Mouse (Mus musculus) lung, embryonic 16.5 days (tissue): Measurements from ENCODE around the gene Wwp2. TPM values are rescaled to one million over a fixed set of nuclear protein-coding genes. Genes with fewer than 3 reads are reported as not detected.
A peak's percentile ranks its signal among the peaks of the same experiment; 100 is the strongest.

ENCODE experiments used
- ATAC-seq: fragments of 200-750 bp; cut with Nextera tagmentation; 2 replicates; pipeline ENCODE4 v1.8.0; 2017; ENCODE audit warnings: low read depth, mild to moderate bottlenecking, moderate library complexity
- H3K27ac ChIP-seq: fragments of 300-500 bp; sonication (generic); 2 replicates; pipeline ENCODE4 v1.5.1; 2014; ENCODE audit warnings: mild to moderate bottlenecking, control low read depth, low read length
- H3K27me3 ChIP-seq: fragments of 300-500 bp; sonication (generic); 2 replicates; pipeline ENCODE4 v1.6.1; 2014; ENCODE audit warnings: low read depth, low read length, mixed read lengths; ENCODE audit not compliant: control insufficient read depth, insufficient read depth
- H3K36me3 ChIP-seq: fragments of 300-500 bp; sonication (generic); 2 replicates; pipeline ENCODE4 v1.6.1; 2014; ENCODE audit warnings: low read length; ENCODE audit not compliant: control insufficient read depth, insufficient read depth
- H3K4me1 ChIP-seq: fragments of 300-500 bp; sonication (generic); replicated peaks from 2 replicates; pipeline ENCODE4 v1.6.1; 2014; ENCODE audit warnings: low read length, mixed read lengths; ENCODE audit not compliant: control insufficient read depth, insufficient read depth
- H3K4me2 ChIP-seq: fragments of 300-500 bp; sonication (generic); 2 replicates; pipeline ENCODE4 v1.6.1; 2014; ENCODE audit warnings: low read depth, low read length, control low read depth
- H3K4me3 ChIP-seq: fragments of 300-500 bp; sonication (generic); 2 replicates; pipeline ENCODE4 v1.5.1; 2014; ENCODE audit warnings: mild to moderate bottlenecking, low read length, control low read depth
- H3K9ac ChIP-seq: fragments of 300-500 bp; sonication (generic); 2 replicates; pipeline ENCODE4 v1.6.1; 2014; ENCODE audit warnings: low read length, control low read depth
- H3K9me3 ChIP-seq: fragments of 300-500 bp; sonication (generic); 2 replicates; pipeline ENCODE4 v1.6.1; 2016; ENCODE audit warnings: low read length; ENCODE audit not compliant: control insufficient read depth
- WGBS: fragments of 180-500 bp; shearing (Covaris S2); extraction: QIAGEN DNeasy Blood & Tissue Kit; methylation state at CpG from one replicate; pipeline ENCODE4 v1.1.7; 2014; 5-methylcytosine and 5-hydroxymethylcytosine counted together
- polyA plus RNA-seq: library from polyadenylated mRNA; unstranded; fragments of >200 nt; fragmentation: Nextera tagmentation; extraction: Ambion mirVana; gene quantifications from 2 replicates; pipeline ENCODE4 v1.2.1, GENCODE M21; 2015

The Wwp2 gene
- polyA plus RNA-seq, 1 experiment from 2014 or later, result 60.5 TPM

- H3K36me3 ChIP-seq, result 0 out of 2 replicates have a peak, but pooled peaks cover 2% of the 10 kb centered on the region
- 9% methylated on average over 4 of the region's 4 CpGs for WGBS
- no peaks in the 10 kb centered on the region for H3K27me3 ChIP-seq
- peaks cover 9% of the 10 kb centered on the region for H3K4me1 ChIP-seq
- H3K4me2 ChIP-seq, result no peak overlapping the region
- peak; percentile 92 for ATAC-seq
- no peaks in the 10 kb centered on the region for H3K9me3 ChIP-seq
- peak overlapping the region; percentile 82 for H3K27ac ChIP-seq
- no peak overlapping the region for H3K4me3 ChIP-seq
- no peak overlapping the region for H3K9ac ChIP-seq
These were observed 83.7 kb downstream of the Wwp2 start for GRCm38 (mm10) chr8:107519860-107520259.

- H3K27me3 ChIP-seq, result no peaks in the 10 kb centered on the region
- H3K36me3 ChIP-seq, result 0 out of 2 replicates have a peak, but pooled peaks cover 2% of the 10 kb centered on the region
- H3K4me2 ChIP-seq, result no peak overlapping the region
- no peak overlapping the region for H3K9ac ChIP-seq
- H3K4me3 ChIP-seq, result no peak overlapping the region
- no peak for ATAC-seq
- H3K27ac ChIP-seq, result no peak overlapping the region
- H3K9me3 ChIP-seq, result no peaks in the 10 kb centered on the region
- H3K4me1 ChIP-seq, result peaks cover 9% of the 10 kb centered on the region
- WGBS, result 76% methylated on average over 8 of the region's 8 CpGs
These were observed 85.8 kb downstream of the Wwp2 start for GRCm38 (mm10) chr8:107521788-107522554.

- Histone ChIP-seq H3K9me3 (no peaks in the 10 kb centered on the region), H3K4me2 (no peak overlapping the region), H3K9ac (no peak overlapping the region), H3K4me1 (peaks cover 9% of the 10 kb centered on the region), H3K27me3 (no peaks in the 10 kb centered on the region), H3K4me3 (no peak overlapping the region), H3K27ac (no peak overlapping the region), H3K36me3 (0 out of 2 replicates have a peak, but pooled peaks cover 2% of the 10 kb centered on the region)
- WGBS, result 28% methylated on average over 4 of the region's 4 CpGs
- no peak for ATAC-seq
These were observed 86.3 kb downstream of the Wwp2 start for GRCm38 (mm10) chr8:107522555-107522833.

- H3K9ac ChIP-seq, result no peak overlapping the region
- WGBS, result 78% methylated on average over 4 of the region's 4 CpGs
- no peak overlapping the region for H3K4me3 ChIP-seq
- no peak for ATAC-seq
- peaks cover 6% of the 10 kb centered on the region for H3K4me1 ChIP-seq
- no peaks in the 10 kb centered on the region for H3K36me3 ChIP-seq
- H3K27ac ChIP-seq, result no peak overlapping the region
- no peaks in the 10 kb centered on the region for H3K9me3 ChIP-seq
- no peak overlapping the region for H3K4me2 ChIP-seq
- H3K27me3 ChIP-seq, result no peaks in the 10 kb centered on the region
These were observed 88.4 kb downstream of the Wwp2 start for GRCm38 (mm10) chr8:107524535-107524934.

GRCm38 (mm10) chr8:107528786-107529185 is 92.6 kb downstream of the Wwp2 start:
- no peak for ATAC-seq
- WGBS, result 84% methylated on average over 6 of the region's 6 CpGs

GRCm38 (mm10) chr8:107537472-107537871 is 101.3 kb downstream of the Wwp2 start:
- no peak for ATAC-seq
- 58% methylated on average over 4 of the region's 4 CpGs for WGBS
- Histone ChIP-seq H3K9me3 (no peaks in the 10 kb centered on the region), H3K4me1 (peaks cover 4% of the 10 kb centered on the region; the same call in 1 of the 2 replicates), H3K36me3 (0 out of 2 replicates have a peak, but pooled peaks cover 3% of the 10 kb centered on the region), H3K27me3 (no peaks in the 10 kb centered on the region), H3K4me2 (no peak overlapping the region), H3K9ac (no peak overlapping the region), H3K4me3 (no peak overlapping the region), H3K27ac (no peak overlapping the region)

More at GRCm38 (mm10) chr8:107528786-107529185, 92.6 kb downstream of the Wwp2 start:
- Histone ChIP-seq H3K4me2 (no peak overlapping the region), H3K27me3 (no peaks in the 10 kb centered on the region), H3K9me3 (no peaks in the 10 kb centered on the region), H3K27ac (no peak overlapping the region), H3K9ac (no peak overlapping the region), H3K36me3 (no peaks in the 10 kb centered on the region), H3K4me1 (no peaks in the 10 kb centered on the region), H3K4me3 (no peak overlapping the region)

- peaks cover 4% of the 10 kb centered on the region for H3K4me1 ChIP-seq
- H3K9ac ChIP-seq, result no peak overlapping the region
These were observed 104.5 kb downstream of the Wwp2 start for GRCm38 (mm10) chr8:107540623-107541022.

GRCm38 (mm10) chr8:107541369-107541768 is 105.2 kb downstream of the Wwp2 start:
- no peak for ATAC-seq
- H3K9me3 ChIP-seq, result no peaks in the 10 kb centered on the region
- no peak overlapping the region for H3K9ac ChIP-seq
- H3K4me3 ChIP-seq, result no peak overlapping the region
- H3K36me3 ChIP-seq, result no peaks in the 10 kb centered on the region
- 64% methylated on average over 4 of the region's 4 CpGs for WGBS
- peaks cover 8% of the 10 kb centered on the region for H3K4me1 ChIP-seq
- peak overlapping the region; percentile 75 for H3K27ac ChIP-seq
- no peaks in the 10 kb centered on the region for H3K27me3 ChIP-seq
- H3K4me2 ChIP-seq, result no peak overlapping the region

More at GRCm38 (mm10) chr8:107540623-107541022, 104.5 kb downstream of the Wwp2 start:
- H3K27me3 ChIP-seq, result no peaks in the 10 kb centered on the region
- 51% methylated on average over 12 of the region's 12 CpGs for WGBS
- H3K27ac ChIP-seq, result peak overlapping the region; percentile 75
- no peaks in the 10 kb centered on the region for H3K9me3 ChIP-seq
- H3K4me2 ChIP-seq, result no peak overlapping the region
- ATAC-seq, result peak; percentile 85
- no peak overlapping the region for H3K4me3 ChIP-seq
- 0 out of 2 replicates have a peak, but pooled peaks cover 2% of the 10 kb centered on the region for H3K36me3 ChIP-seq

- Histone ChIP-seq H3K4me3 (no peak overlapping the region), H3K4me2 (no peak overlapping the region), H3K27ac (peak overlapping the region; percentile 75), H3K9ac (no peak overlapping the region), H3K9me3 (no peaks in the 10 kb centered on the region), H3K4me1 (peaks cover 12% of the 10 kb centered on the region), H3K27me3 (no peaks in the 10 kb centered on the region), H3K36me3 (no peaks in the 10 kb centered on the region)
- WGBS, result 82% methylated on average over 3 of the region's 3 CpGs
- no peak for ATAC-seq
These were observed 106.0 kb downstream of the Wwp2 start for GRCm38 (mm10) chr8:107542151-107542550.
